Mouse (Mus musculus) adrenal gland, postnatal 14 days (tissue): ENCODE data around the gene Apbb2. TPM values are rescaled to one million over a fixed set of nuclear protein-coding genes. Genes with fewer than 3 reads are reported as not detected.

Source experiments
- DNase-seq: peaks from one replicate; pipeline ENCODE4 v3.0.0; 2021; ENCODE audit warnings: mixed read lengths
- total RNA-seq: library from RNA; stranded (reverse); gene quantifications from 2 replicates; pipeline ENCODE4 v1.2.3, GENCODE M21; 2021

The Apbb2 gene
- total RNA-seq, 1 experiment from 2014 or later = 59.9 TPM

DNA sequence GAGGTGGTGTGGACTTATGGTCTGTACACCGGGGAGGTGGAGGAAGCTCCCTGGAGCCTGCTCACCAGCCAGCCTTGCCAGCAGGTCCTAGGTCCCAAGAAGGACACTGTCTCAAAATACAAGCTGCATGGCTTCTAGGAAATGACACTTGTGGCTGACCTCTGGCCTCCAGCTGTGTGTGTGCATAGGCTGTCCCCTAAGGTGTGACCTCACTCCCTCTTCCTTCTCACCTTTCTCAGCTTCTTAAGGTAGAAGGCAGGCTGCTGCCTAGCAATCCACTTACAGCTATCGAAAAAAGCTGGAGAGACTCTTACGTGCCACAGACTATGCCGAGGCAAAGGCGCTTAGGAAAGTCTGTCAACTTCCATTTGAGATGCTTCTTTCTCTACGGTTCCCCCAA lies 142.8 kb downstream of the Apbb2 start:
- no peak for DNase-seq

DNA sequence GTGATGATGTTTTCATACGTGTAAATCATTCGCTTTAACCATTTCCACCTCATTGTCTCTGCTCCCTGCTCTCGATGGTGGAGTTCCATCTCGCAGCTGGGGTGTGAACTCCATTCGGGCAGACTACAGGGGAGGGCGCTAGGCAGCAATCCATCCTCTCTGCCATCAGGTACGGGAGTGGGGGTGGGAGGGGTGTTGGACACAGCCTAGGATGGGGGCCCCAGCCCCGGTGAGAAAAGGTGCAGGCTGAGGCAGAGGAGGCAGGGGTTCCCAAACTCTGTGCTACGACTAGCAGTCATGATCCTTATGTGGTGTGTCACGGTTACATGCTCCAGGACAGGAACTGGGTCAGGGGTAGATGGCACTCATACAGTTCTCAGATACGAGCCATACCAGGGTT lies 144.4 kb downstream of the Apbb2 start:
- DNase-seq = no peak

DNA sequence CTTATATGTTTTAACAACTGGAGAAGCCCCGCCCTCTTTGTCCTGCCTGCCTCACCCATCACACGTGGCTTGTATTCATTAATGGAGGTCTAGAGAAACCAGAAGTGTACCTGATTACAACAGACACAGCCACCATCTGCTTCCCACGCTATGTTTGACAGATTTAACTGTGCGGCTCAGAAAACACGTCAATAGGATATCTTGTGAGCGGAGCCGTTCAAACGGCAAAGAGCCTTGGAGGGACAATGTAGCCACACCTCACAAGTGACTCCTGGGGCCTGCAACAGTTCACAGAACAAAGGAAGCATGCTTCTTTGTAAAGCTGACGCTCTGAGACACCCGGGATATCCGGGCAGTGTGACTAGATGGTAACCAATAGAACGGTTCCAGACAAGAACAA lies 145.0 kb downstream of the Apbb2 start:
- DNase-seq = no peak

DNA sequence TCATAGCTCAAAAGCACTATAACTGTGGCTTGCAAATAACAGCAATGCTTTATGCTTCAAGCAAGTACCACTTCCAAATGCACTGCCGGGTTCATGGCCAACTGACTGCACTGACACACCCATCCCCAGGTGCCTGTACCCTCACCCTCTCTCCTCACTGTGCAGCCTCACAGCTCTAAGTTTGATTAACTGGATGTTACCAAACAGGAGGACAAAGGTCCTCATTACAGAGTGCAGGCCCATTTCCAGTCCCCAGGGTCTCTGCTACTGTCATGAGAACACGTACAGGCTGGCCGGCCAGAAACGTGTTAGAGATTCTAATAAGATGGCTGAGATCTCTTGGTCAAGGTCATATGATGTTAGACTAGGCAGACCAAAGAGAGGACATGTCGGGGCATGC lies 147.7 kb downstream of the Apbb2 start:
- DNase-seq = no peak

DNA sequence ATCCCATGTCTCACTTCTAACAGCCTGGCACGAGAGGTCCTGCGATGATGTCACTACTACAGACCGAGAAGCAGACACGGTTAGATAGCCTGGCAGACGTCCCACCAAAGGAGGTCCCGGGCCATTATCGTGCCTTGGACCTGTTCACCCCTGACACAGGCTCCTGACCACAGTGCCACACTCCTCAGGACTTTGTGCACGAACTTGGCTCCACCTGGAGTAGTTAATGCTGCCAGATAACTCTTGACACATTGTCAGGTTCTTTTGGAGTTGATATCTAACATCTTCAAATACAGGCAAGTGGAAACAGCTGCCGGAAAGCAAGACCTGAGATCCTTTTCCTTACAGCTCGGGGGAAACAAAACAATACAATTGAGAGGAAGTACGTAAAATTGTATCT lies 148.9 kb downstream of the Apbb2 start:
- peak; percentile 58 for DNase-seq

DNA sequence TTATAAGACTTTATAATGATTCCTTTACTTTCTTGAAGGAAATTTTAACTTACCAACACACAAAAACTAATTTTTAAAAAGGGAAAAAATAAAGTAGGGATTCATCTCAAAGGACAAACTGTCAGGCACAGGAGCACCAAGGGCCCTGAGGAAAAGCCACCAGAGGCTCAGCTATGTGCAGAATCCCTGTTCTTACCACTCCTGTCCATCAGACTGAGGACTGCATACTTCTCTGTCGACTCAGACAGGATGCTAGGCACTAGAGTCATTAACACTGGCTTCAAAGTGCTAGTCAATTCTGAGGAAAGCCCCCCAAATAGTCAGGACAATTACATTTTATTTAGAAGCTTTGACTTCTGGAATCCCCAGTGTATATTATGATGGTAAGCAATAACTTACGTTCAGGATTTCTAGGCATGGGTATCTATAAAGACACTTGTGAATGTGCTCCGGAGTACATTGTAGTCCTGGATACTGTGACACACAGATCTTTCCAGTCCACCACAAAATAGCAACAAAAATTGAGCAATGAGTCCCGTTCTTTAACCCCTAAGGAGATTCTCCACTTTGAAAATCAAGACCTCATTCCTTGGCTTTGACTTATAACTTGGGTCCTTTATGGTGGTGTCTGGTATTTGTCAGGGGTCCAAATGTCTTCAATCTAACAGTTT lies 150.1 kb downstream of the Apbb2 start:
- DNase-seq = no peak

DNA sequence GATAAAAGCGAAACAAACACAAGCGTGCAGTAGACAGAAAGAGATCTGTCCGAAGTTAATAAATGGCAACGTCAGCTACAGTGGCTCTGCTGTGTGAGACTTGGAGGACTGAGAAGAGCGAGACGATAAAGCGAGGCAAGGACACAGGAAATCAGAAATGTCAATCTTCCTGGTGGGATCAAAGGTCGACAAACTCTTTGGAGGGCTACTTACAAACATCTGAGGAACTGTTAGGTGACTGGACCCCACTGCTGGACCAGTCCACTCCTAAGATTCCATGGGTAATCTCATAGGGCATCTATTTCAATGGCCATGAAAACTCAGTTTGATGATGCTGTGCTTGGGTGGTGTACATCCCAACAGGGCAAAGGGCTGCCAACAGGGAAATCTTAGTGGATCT lies 155.9 kb downstream of the Apbb2 start:
- no peak for DNase-seq

DNA sequence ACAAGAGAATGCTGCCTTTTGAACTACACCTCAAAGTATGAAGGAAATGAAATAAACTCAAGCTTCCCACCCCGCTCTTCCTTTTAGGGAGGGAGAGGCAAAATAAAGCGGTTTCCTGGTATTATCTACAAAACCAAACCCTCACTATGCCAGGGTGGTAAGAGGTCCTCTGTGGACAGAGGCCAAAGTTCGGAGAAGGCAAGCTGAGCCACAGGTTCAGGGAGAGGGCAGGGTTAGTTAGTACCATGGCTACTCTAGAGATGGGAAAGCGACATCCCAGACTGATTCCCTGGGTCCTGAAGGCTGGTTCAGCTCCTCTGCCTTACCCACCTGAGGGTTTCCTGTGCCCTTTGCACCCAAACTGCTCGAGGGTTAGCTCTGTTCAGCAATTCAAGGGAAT lies 159.7 kb downstream of the Apbb2 start:
- DNase-seq = peak; percentile 24

DNA sequence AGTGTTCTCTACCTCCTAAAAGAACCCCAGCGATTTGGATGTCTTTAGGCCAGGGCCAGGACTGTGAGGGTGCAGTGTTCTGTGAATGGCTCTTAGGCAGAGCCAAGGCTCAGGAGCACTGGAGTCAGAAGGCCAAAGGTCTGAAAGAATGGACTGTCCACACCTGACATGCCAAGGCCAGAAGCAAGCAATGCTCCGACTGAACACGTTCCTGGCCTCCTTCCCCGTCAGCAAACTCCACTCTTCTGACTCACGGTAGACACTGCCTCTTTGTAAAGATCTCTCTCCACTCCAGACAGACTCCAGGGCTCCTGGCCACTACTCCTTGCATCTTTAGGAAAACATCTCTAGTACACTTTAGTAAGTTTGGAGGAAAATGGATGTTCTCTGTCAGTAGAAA lies 163.3 kb downstream of the Apbb2 start:
- no peak for DNase-seq

DNA sequence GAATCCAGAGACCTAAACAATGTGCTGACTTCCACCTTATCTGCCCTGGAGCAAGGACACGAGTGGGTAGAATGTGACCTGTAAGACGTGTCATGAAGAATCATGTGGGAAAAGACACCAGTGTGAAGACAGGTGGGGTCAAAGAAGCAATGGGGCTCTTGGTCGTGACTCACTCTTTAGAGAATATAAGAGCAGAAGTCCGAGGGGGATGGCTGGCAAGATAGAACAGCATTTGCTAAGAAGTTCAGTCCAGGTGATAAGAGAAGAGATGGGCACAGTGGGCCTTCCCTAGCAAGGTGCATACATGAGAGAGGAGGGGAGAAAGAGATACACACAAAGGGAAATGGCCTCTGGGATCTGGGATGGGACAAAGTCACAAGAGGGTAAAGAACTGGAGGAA lies 163.8 kb downstream of the Apbb2 start:
- no peak for DNase-seq

DNA sequence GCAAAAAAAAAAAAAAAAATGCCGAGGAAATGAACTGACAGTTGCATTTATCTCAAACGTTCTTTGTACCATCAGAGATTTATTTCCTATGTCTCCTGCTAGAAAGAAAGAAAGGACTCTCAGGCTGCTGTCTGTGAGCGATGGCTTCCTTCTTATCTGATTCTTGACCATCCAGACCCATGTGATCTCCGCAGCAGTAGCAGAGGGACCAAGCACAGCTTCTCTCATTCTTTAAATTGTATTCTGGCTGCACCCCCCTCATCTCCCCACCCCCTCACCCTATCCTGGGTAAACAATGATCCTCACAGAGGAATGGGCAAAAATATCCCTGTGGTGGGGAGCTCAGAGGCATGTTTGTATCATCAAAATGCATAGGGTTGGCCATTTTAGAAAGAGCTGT lies 165.5 kb downstream of the Apbb2 start:
- DNase-seq = no peak

DNA sequence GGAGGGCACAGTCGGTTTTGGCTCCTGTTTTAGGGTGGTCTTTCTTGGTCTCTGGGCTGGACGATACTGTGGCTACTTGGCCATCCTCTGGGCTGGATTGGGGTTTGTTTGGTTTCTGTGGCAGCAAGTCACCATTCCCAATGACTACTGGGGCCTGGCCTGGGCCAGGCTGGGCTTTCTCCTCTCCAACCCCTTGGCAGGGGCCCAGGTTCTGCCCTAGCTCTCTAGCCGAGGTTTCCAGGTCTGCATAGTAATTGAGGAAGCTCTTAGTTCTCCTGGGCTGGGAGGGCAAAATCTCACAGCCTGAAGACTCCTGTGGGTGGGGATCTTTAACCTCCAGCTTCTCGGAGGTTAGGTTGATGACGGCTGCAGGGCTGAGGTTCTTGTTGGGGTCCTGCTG lies 167.0 kb downstream of the Apbb2 start:
- DNase-seq = no peak

DNA sequence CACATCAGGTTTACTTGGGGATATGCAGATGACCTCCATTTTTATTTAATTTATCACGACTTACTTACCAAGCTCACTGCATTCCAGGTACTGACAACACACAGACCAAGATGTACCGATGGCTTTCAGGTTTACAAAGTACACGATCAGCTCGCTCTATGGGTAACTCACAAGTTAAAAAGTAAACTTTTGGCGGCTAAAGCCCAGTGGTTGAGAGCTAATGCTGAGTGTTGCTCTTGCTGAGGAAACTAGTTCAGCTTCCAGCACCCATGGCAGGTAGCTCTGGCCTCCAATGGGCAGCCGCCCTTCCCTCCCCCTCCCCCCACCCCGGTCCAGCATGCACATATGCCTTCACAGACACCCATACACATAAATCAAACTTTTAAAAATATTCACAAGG lies 173.1 kb downstream of the Apbb2 start:
- no peak for DNase-seq

DNA sequence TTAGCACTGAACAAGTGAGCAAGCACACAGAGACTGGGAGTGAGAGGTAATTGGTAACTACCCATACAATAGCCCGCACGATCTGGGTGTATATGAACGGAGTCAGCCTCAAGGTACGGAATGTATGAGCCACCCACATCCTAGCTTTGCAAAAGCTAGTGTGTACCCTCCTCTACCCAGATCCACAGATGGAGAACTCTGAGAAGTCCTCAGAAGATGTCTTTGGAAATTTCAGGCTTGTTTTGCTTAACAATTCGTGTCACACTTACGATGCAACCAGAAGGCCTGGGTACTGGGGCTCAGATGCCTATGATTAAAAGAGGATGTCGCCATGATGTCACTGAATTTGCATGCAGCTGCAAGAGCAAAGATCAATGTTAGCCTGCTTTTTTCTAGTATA lies 176.3 kb downstream of the Apbb2 start:
- DNase-seq = no peak

DNA sequence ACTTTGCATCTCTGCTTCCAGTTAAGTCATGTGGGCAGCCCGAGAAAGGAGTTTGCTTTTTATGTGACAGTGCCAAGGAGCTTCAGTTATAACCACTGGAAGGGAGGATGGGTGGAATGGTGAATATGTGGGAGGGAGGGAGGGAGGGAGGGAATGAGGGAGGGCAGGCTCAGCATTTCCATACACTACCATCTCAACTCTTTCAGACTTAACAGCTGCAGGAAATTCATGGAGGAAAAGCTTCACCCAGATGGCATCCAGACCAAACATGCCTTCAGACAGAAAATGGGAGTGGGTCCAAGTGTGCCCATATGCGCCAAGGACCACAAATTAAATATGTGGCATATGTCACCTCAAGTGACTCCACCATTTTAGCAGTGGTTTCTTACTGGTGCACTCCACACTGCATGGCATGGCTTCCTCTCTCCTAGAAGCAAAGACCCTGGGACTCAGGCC lies 181.8 kb downstream of the Apbb2 start:
- DNase-seq = no peak

DNA sequence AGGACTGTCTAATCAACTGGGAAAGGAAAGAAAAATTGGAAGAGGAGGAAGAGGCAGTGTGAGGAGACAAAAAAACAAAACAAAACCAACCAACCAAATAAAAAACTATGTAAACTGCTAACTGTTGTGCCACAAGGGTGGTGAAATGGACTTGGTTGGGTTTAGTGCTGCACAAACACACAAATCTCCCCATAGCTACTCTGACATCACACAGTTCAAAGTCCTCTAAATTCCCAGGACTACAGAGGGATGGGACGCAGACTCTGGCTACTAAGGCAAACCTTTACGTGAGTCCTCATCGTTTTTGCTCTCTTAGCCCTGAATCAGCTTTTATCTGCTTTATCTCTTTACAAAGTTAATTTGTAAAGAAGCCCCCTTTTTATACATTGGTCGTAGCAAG lies 183.4 kb downstream of the Apbb2 start:
- no peak for DNase-seq

DNA sequence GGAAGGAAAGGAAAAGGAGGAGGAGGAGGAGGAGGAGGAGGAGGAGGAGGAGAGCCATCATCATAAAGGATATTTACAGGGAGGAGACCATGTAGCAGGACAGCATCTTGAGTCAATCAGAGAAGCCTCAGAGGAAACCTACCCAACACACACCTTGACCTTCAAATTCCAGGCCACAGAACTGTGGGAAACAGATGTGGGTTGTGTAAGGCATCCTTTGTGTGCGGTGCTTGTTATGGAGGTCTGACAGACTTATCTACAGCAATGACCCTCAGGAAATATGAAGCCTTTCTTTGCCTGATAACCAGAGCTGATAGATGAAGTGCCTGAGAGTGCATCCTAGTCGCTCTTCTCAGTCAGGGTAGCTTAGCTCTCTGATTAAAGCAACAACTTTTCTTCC lies 189.5 kb downstream of the Apbb2 start:
- DNase-seq = no peak

DNA sequence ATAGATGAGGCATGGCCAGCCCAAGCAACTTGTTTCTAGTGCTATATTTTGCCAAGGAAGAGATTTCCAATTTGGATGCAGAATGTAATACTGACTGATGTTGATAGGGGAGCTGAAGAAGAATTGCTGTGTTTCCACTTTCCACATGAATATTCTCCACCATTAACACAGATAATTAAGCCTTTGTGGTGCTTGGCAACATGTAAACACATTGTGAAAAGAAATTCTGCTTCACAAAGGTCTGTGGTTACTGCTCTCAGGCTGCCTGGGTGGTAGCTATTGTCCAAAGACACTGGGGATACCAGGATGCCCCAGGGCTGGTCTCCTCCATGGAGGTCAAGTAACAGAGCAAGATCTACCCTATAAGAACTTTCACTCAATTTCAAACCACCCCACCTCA lies 190.5 kb downstream of the Apbb2 start:
- DNase-seq = no peak

DNA sequence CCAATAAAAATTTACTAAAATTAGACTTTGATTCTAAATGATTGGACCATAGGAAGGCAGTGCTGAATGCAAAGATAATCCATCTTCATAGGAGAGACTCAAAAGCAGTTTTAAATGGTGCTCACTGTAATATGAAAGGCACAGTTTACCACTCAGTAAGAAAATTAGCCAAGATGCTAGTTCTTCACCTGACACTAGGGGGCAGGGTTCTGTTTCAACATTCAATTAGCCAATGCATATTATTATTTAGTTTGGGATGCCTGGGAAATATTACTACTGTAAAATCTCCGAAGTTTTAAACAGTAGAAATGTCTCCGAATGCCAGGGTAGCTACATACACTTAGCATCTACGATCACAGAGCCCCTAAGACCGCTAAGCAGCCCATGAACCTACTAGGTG lies 194.7 kb downstream of the Apbb2 start:
- peak; percentile 63 for DNase-seq

DNA sequence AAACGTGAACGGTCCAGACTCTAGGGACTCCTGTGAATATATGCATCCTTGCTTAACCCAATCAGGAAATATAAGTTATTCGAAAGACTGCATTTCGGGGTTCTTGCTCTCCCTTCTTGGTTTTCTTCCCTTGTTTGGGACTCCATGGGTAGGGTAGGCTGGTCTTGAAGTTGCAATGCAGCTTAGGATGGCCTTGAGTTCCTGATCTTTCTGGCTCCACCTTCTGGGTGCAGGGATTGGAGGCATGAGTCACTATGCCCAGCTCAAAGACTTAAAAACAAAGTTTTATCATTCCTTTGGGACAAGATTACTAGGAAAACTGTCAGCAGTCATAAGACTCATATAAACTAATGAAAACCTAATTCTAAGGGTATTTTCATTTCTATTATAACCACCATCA lies 195.1 kb downstream of the Apbb2 start:
- no peak for DNase-seq

DNA sequence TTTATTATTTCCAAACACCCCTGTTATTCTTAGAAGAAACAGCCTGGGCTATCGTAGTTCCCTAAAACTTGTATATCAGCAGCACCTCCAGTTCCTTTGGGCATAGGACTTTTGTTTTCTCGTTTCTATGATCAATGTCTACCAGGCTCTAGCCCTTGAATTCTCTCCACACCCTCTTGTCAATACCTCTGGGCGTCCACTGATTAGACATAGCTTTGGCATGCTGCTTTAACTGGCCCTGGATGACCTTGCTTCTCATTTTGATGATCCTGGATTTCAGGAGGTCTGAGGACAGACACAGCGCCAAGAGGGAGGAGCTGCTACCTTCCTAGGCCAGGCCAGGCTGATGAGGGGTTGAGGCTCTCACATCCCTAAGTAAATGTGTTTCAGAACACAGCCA lies 196.6 kb downstream of the Apbb2 start:
- no peak for DNase-seq

DNA sequence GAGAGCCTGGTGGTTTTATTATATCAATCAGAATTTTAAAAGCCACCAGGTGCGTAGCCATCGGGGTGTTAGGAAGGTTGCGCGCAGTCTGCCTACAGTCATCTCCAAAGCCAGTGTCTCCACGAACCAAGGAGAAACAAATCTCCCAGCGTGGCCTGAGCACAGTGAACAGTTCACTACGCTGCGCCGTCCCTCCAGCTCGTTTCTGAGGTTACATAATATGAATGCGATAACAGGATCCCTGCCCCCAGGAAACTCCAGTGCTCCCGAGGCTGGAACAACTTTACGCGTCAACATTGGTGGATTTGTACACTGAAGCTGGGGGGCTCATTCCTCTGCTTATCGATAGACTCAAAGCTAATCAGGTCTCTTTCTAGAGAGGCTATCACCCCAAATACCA lies 197.4 kb downstream of the Apbb2 start:
- DNase-seq = no peak

DNA sequence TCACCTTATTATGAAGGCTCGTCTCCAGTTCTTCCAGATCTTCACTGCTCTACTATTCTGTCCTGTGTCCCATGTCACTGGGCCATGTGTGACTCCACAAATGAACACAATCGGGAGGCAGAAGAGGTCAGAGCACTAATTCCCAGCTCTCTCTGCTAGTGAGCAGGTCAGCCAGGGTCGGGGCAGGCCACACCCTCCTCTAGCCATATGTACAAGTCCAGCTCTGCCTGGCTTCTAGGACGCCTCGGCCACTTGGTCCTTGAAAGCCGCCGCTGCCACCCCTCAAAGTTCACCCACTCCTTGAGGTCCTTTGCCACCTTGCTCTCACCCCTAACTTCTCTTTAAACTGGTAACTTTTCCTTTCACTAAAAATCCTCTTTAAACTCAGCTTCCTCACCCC lies 198.6 kb downstream of the Apbb2 start:
- no peak for DNase-seq

DNA sequence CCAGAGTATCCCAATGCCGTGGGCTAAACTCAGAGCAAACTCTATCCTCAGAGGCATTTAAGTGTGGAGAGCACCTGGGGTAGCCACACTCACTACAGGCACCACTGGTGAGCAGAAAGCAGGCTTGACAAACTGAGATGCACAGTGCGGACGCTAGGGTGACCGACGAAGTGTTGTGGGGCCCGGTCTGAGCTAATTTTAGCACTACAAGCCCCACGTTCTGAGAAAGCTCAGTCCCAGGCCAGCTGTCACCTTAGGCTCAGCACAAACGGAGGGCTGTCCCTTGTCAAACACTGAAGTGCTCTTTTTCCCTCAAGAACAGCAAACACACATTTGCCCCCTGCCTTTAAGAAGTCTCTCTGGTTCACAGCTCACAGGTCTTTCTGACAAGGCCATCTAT lies 201.3 kb downstream of the Apbb2 start:
- DNase-seq = no peak
